Mouse (Mus musculus) megakaryocyte, embryonic 14.5 days (primary cell): ENCODE results near the gene Ergic2.

ENCODE experiments used
- FLI1 ChIP-seq: IDR thresholded peaks from 2 replicates; pipeline ENCODE4 v1.6.1; 2012; ENCODE audit warnings: low read length, inconsistent platforms, mixed read lengths
- GATA1 ChIP-seq: IDR thresholded peaks from 3 replicates; pipeline ENCODE4 v1.6.1; 2012; ENCODE audit warnings: mixed read lengths, low read length, inconsistent platforms, borderline replicate concordance

- no peak for TF ChIP-seq GATA1
- no peak for TF ChIP-seq FLI1
Observed at GRCm38 (mm10) chr6:148244836-148245235, 32.7 kb upstream of the Ergic2 start.
